Mouse (Mus musculus): ENCODE data around the gene Esrrg. TPM values are rescaled to one million over a fixed set of nuclear protein-coding genes. Genes with fewer than 3 reads are reported as not detected.

The Esrrg gene
- polyA plus RNA-seq, 1 experiment from 2014 or later, result 2.2 TPM

GRCm38 (mm10) chr1:187652445-187652844, 43.9 kb downstream of the Esrrg start:
- DNase-seq (ENCODE audit: low spot score) (no peak), ATAC-seq (replicated peaks; ENCODE audit: insufficient number of reproducible peaks, low FRiP score, low TSS enrichment, low read depth) (peak; percentile 44)
- peak overlapping the region; percentile 60 for H3K4me3 ChIP-seq (ENCODE audit: low read depth, low read length)
- no peak overlapping the region for H3K9ac ChIP-seq (replicated peaks; ENCODE audit: low read length)
- H3K36me3 ChIP-seq (replicated peaks; ENCODE audit: control insufficient read depth, insufficient read depth, low read depth, low read length), result no peaks in the 10 kb centered on the region
- peak overlapping the region; percentile 99 for H3K4me2 ChIP-seq (ENCODE audit: low read depth, low read length)
- H3K27ac ChIP-seq (replicated peaks; ENCODE audit: low read depth, low read length), result no peak overlapping the region
- no peaks in the 10 kb centered on the region for H3K27me3 ChIP-seq (ENCODE audit: control insufficient read depth, insufficient read depth, low read length)
- H3K4me1 ChIP-seq (ENCODE audit: control insufficient read depth, insufficient read depth, low read length), result peaks cover 3% of the 10 kb centered on the region
- 9% methylated on average over 7 of the region's 7 CpGs for WGBS
- H3K9me3 ChIP-seq (replicated peaks; ENCODE audit: control insufficient read depth, low read length), result no peaks in the 10 kb centered on the region

DNA sequence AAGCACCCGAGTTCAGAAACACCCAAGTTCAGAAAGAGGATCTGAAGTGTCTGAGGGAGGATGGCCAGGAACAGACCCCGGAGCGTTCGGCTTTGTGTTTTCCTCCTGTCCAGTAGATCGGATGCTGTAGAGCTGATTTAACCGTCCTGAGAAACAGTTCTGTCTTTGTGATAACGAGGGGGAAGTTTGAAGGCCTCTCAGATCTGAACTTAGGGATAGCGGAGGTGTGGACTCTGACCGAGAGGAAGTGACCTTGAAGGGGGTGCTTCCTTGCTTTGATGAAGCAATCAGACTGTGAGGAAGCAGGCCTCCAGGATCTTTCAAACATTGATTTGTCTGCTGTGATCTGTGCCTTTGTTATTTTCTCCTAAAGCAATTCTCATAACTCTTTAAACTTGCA, 44.8 kb downstream of the Esrrg start:
- Histone ChIP-seq H3K9ac (replicated peaks; ENCODE audit: low read length) (no peak overlapping the region), H3K4me1 (ENCODE audit: control insufficient read depth, insufficient read depth, low read length) (peaks cover 3% of the 10 kb centered on the region), H3K4me2 (ENCODE audit: low read depth, low read length) (no peak overlapping the region), H3K27ac (replicated peaks; ENCODE audit: low read depth, low read length) (no peak overlapping the region), H3K36me3 (replicated peaks; ENCODE audit: control insufficient read depth, insufficient read depth, low read depth, low read length) (no peaks in the 10 kb centered on the region), H3K4me3 (ENCODE audit: low read depth, low read length) (no peak overlapping the region), H3K9me3 (replicated peaks; ENCODE audit: control insufficient read depth, low read length) (no peaks in the 10 kb centered on the region), H3K27me3 (ENCODE audit: control insufficient read depth, insufficient read depth, low read length) (no peaks in the 10 kb centered on the region)
- 46% methylated on average over 9 of the region's 9 CpGs for WGBS
- no peak for ATAC-seq (replicated peaks; ENCODE audit: insufficient number of reproducible peaks, low FRiP score, low TSS enrichment, low read depth)
- DNase-seq (ENCODE audit: low spot score), result no peak

- Histone ChIP-seq H3K27me3 (ENCODE audit: control insufficient read depth, insufficient read depth, low read length) (no peaks in the 10 kb centered on the region), H3K4me2 (ENCODE audit: low read depth, low read length) (no peak overlapping the region), H3K9ac (replicated peaks; ENCODE audit: low read length) (no peak overlapping the region), H3K9me3 (replicated peaks; ENCODE audit: control insufficient read depth, low read length) (no peaks in the 10 kb centered on the region), H3K4me3 (ENCODE audit: low read depth, low read length) (no peak overlapping the region), H3K4me1 (ENCODE audit: control insufficient read depth, insufficient read depth, low read length) (no peaks in the 10 kb centered on the region; the same call in 1 of the 2 replicates), H3K27ac (replicated peaks; ENCODE audit: low read depth, low read length) (no peak overlapping the region), H3K36me3 (replicated peaks; ENCODE audit: control insufficient read depth, insufficient read depth, low read depth, low read length) (no peaks in the 10 kb centered on the region)
- 65% methylated on average over 9 of the region's 9 CpGs for WGBS
- ATAC-seq (replicated peaks; ENCODE audit: insufficient number of reproducible peaks, low FRiP score, low TSS enrichment, low read depth), result no peak
- DNase-seq (ENCODE audit: low spot score), result no peak
Measured at GRCm38 (mm10) chr1:187660963-187661362, 52.4 kb downstream of the Esrrg start.

DNA sequence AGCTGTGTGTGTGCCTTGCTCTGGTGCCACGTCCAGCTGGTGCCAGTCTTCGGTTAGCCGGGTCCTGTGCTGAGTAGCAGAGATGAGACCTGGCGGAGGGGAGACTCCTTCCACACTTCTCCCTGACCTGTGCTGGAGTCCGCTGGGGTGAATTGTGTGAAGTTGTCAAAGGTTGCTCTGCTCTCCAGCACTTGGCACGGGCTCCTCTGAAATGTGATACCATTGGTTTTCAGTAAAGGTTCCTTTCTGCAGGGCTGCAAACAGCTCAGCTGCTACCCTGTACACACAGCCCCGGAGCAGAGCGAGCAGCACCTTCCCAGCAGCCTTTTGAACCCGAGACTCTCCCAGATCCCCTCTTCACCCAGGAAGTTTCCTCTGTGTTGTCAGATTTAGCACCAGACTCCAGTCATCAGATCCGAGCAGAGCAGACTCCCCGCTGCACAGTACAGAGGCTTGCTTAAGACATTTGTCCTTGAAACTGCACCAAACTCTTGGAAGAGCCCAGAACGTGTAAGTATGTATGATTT, 53.6 kb downstream of the Esrrg start:
- H3K27me3 ChIP-seq (ENCODE audit: control insufficient read depth, insufficient read depth, low read length), result no peaks in the 10 kb centered on the region
- H3K9me3 ChIP-seq (replicated peaks; ENCODE audit: control insufficient read depth, low read length), result no peaks in the 10 kb centered on the region
- H3K36me3 ChIP-seq (replicated peaks; ENCODE audit: control insufficient read depth, insufficient read depth, low read depth, low read length), result no peaks in the 10 kb centered on the region
- H3K4me1 ChIP-seq (ENCODE audit: control insufficient read depth, insufficient read depth, low read length), result no peaks in the 10 kb centered on the region; the same call in 1 of the 2 replicates
- no peak overlapping the region for H3K27ac ChIP-seq (replicated peaks; ENCODE audit: low read depth, low read length)
- WGBS, result 38% methylated on average over 12 of the region's 12 CpGs
- no peak overlapping the region for H3K9ac ChIP-seq (replicated peaks; ENCODE audit: low read length)
- DNase-seq (ENCODE audit: low spot score), result peak; percentile 47
- H3K4me3 ChIP-seq (ENCODE audit: low read depth, low read length), result no peak overlapping the region
- peak; percentile 63; the same call in 1 of the 2 replicates for ATAC-seq (replicated peaks; ENCODE audit: insufficient number of reproducible peaks, low FRiP score, low TSS enrichment, low read depth)
- no peak overlapping the region for H3K4me2 ChIP-seq (ENCODE audit: low read depth, low read length)

DNA sequence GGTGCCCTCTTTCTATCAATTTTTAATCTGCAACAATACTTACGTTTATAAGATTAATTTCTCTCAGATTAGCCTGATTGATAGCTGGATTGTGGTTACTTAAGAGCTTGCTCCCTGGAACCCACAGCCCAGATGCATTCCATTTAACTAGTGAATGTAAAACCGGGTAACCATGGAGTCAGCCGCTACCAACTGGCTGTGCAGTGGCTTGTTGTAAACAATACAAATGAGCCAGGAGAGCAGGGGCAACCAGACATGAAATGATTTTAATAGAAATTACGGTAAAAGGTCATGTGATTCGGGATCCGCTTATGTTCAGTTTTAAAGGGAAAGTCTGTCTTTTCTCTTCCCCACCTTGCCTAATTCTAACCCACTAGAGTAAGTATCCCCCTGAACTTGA, 54.8 kb downstream of the Esrrg start:
- no peak overlapping the region for H3K4me2 ChIP-seq (ENCODE audit: low read depth, low read length)
- H3K4me3 ChIP-seq (ENCODE audit: low read depth, low read length), result no peak overlapping the region
- H3K36me3 ChIP-seq (replicated peaks; ENCODE audit: control insufficient read depth, insufficient read depth, low read depth, low read length), result no peaks in the 10 kb centered on the region
- no peaks in the 10 kb centered on the region; the same call in 1 of the 2 replicates for H3K4me1 ChIP-seq (ENCODE audit: control insufficient read depth, insufficient read depth, low read length)
- 62% methylated on average over 6 of the region's 6 CpGs for WGBS
- no peaks in the 10 kb centered on the region for H3K27me3 ChIP-seq (ENCODE audit: control insufficient read depth, insufficient read depth, low read length)
- H3K9ac ChIP-seq (replicated peaks; ENCODE audit: low read length), result no peak overlapping the region
- ATAC-seq (replicated peaks; ENCODE audit: insufficient number of reproducible peaks, low FRiP score, low TSS enrichment, low read depth) (no peak), DNase-seq (ENCODE audit: low spot score) (peak; percentile 52)
- H3K9me3 ChIP-seq (replicated peaks; ENCODE audit: control insufficient read depth, low read length), result no peaks in the 10 kb centered on the region
- no peak overlapping the region for H3K27ac ChIP-seq (replicated peaks; ENCODE audit: low read depth, low read length)

- Histone ChIP-seq H3K9ac (replicated peaks; ENCODE audit: low read length) (no peak overlapping the region), H3K4me3 (ENCODE audit: low read depth, low read length) (no peak overlapping the region), H3K36me3 (replicated peaks; ENCODE audit: control insufficient read depth, insufficient read depth, low read depth, low read length) (no peaks in the 10 kb centered on the region), H3K9me3 (replicated peaks; ENCODE audit: control insufficient read depth, low read length) (no peaks in the 10 kb centered on the region), H3K27me3 (ENCODE audit: control insufficient read depth, insufficient read depth, low read length) (no peaks in the 10 kb centered on the region), H3K4me2 (ENCODE audit: low read depth, low read length) (no peak overlapping the region), H3K27ac (replicated peaks; ENCODE audit: low read depth, low read length) (no peak overlapping the region), H3K4me1 (ENCODE audit: control insufficient read depth, insufficient read depth, low read length) (no peaks in the 10 kb centered on the region; the same call in 1 of the 2 replicates)
- DNase-seq (ENCODE audit: low spot score) (no peak), ATAC-seq (replicated peaks; ENCODE audit: insufficient number of reproducible peaks, low FRiP score, low TSS enrichment, low read depth) (no peak)
- WGBS, result 91% methylated on average over 7 of the region's 7 CpGs
Measured at GRCm38 (mm10) chr1:187664261-187664660, 55.7 kb downstream of the Esrrg start.

- Histone ChIP-seq H3K4me3 (ENCODE audit: low read depth, low read length) (no peak overlapping the region), H3K27me3 (ENCODE audit: control insufficient read depth, insufficient read depth, low read length) (no peaks in the 10 kb centered on the region), H3K4me2 (ENCODE audit: low read depth, low read length) (no peak overlapping the region), H3K4me1 (ENCODE audit: control insufficient read depth, insufficient read depth, low read length) (no peaks in the 10 kb centered on the region; the same call in 1 of the 2 replicates), H3K9ac (replicated peaks; ENCODE audit: low read length) (no peak overlapping the region), H3K27ac (replicated peaks; ENCODE audit: low read depth, low read length) (no peak overlapping the region), H3K36me3 (replicated peaks; ENCODE audit: control insufficient read depth, insufficient read depth, low read depth, low read length) (no peaks in the 10 kb centered on the region), H3K9me3 (replicated peaks; ENCODE audit: control insufficient read depth, low read length) (no peaks in the 10 kb centered on the region)
- DNase-seq (ENCODE audit: low spot score), result no peak
- ATAC-seq (replicated peaks; ENCODE audit: insufficient number of reproducible peaks, low FRiP score, low TSS enrichment, low read depth), result no peak
- 15% methylated on average over 10 of the region's 10 CpGs for WGBS
Measured at GRCm38 (mm10) chr1:187665901-187666600, 57.5 kb downstream of the Esrrg start.

- no peak overlapping the region for H3K27ac ChIP-seq (replicated peaks; ENCODE audit: low read depth, low read length)
- 94% methylated on average over 6 of the region's 6 CpGs for WGBS
- H3K9me3 ChIP-seq (replicated peaks; ENCODE audit: control insufficient read depth, low read length), result no peaks in the 10 kb centered on the region
- no peaks in the 10 kb centered on the region; the same call in 1 of the 2 replicates for H3K4me1 ChIP-seq (ENCODE audit: control insufficient read depth, insufficient read depth, low read length)
- H3K36me3 ChIP-seq (replicated peaks; ENCODE audit: control insufficient read depth, insufficient read depth, low read depth, low read length), result no peaks in the 10 kb centered on the region
- H3K9ac ChIP-seq (replicated peaks; ENCODE audit: low read length), result no peak overlapping the region
- H3K27me3 ChIP-seq (ENCODE audit: control insufficient read depth, insufficient read depth, low read length), result no peaks in the 10 kb centered on the region
- DNase-seq (ENCODE audit: low spot score) (no peak), ATAC-seq (replicated peaks; ENCODE audit: insufficient number of reproducible peaks, low FRiP score, low TSS enrichment, low read depth) (no peak)
- H3K4me3 ChIP-seq (ENCODE audit: low read depth, low read length), result no peak overlapping the region
- no peak overlapping the region for H3K4me2 ChIP-seq (ENCODE audit: low read depth, low read length)
Measured at GRCm38 (mm10) chr1:187669746-187670145, 61.2 kb downstream of the Esrrg start.
